Mouse (Mus musculus): ENCODE results near the gene Msh6. TPM values are rescaled to one million over a fixed set of nuclear protein-coding genes. Genes with fewer than 3 reads are reported as not detected.
A peak's percentile ranks its signal among the peaks of the same experiment; 100 is the strongest.
"Not testable (repeated sequence)": the region's sequence is repeated elsewhere in the genome, so short reads cannot be mapped to it uniquely, and the experiment has no call there.

Gene Msh6
- polyA plus RNA-seq (2015; fragmentation: Nextera tagmentation; extraction: Ambion mirVana), result 24.5 TPM in 2 replicates

- H3K9me3 ChIP-seq (replicated peaks), result no peaks in the 10 kb centered on the region
- H3K36me3 ChIP-seq (replicated peaks), result peaks cover 19% of the 10 kb centered on the region
- peak; percentile 96 for ATAC-seq (ENCODE audit: insufficient read depth)
- peak within 1 kb of the TSS; percentile 97 for H3K4me3 ChIP-seq (replicated peaks)
- H3K9ac ChIP-seq, result peak within 1 kb of the TSS; percentile 88
- WGBS (ENCODE audit: insufficient replicate concordance), result under 1% methylated on average over 63 of the region's 63 CpGs
- H3K4me2 ChIP-seq, result peak within 1 kb of the TSS; percentile 96
- no peaks in the 10 kb centered on the region for H3K27me3 ChIP-seq
- peak within 1 kb of the TSS; percentile 85 for H3K27ac ChIP-seq (replicated peaks)
- peaks cover 44% of the 10 kb centered on the region for H3K4me1 ChIP-seq (replicated peaks)
These were observed at the start of gene Msh6 for GRCm38 (mm10) chr17:87974629-87975228. Gene Msh6 (plus strand): TSS chr17:87975062.

- H3K36me3 ChIP-seq (replicated peaks), result no peaks in the 10 kb centered on the region
- WGBS (ENCODE audit: insufficient replicate concordance), result 74% methylated on average over 10 of the region's 10 CpGs
- no peaks in the 10 kb centered on the region for H3K4me1 ChIP-seq (replicated peaks)
- no peak overlapping the region for H3K4me3 ChIP-seq (replicated peaks)
- ATAC-seq (ENCODE audit: insufficient read depth), result no peak
- H3K27ac ChIP-seq (replicated peaks), result no peak overlapping the region
- no peaks in the 10 kb centered on the region for H3K27me3 ChIP-seq
- H3K9ac ChIP-seq, result no peak overlapping the region
- H3K4me2 ChIP-seq, result no peak overlapping the region
- no peaks in the 10 kb centered on the region for H3K9me3 ChIP-seq (replicated peaks)
These were observed 40.5 kb upstream of the Msh6 start for GRCm38 (mm10) chr17:87934326-87934725.

- WGBS (ENCODE audit: insufficient replicate concordance), result 67% methylated on average over 8 of the region's 8 CpGs
- no peak overlapping the region for H3K4me2 ChIP-seq
- H3K27ac ChIP-seq (replicated peaks), result no peak overlapping the region
- H3K36me3 ChIP-seq (replicated peaks), result no peaks in the 10 kb centered on the region
- H3K4me1 ChIP-seq (replicated peaks), result no peaks in the 10 kb centered on the region
- H3K27me3 ChIP-seq, result no peaks in the 10 kb centered on the region
- no peak for ATAC-seq (ENCODE audit: insufficient read depth)
- H3K9me3 ChIP-seq (replicated peaks), result no peaks in the 10 kb centered on the region
- H3K9ac ChIP-seq, result no peak overlapping the region
- no peak overlapping the region for H3K4me3 ChIP-seq (replicated peaks)
These were observed 40.1 kb upstream of the Msh6 start for GRCm38 (mm10) chr17:87934736-87935135.

- 57% methylated on average over 4 of the region's 4 CpGs for WGBS (ENCODE audit: insufficient replicate concordance)
- no peak for ATAC-seq (ENCODE audit: insufficient read depth)
- H3K4me1 ChIP-seq (replicated peaks), result no peaks in the 10 kb centered on the region
These were observed 38.7 kb upstream of the Msh6 start for GRCm38 (mm10) chr17:87936156-87936555.

GRCm38 (mm10) chr17:87948965-87949584 lies 25.8 kb upstream of the Msh6 start:
- Histone ChIP-seq H3K4me2 (no peak overlapping the region), H3K9ac (no peak overlapping the region), H3K36me3 (replicated peaks) (no peaks in the 10 kb centered on the region), H3K27me3 (no peaks in the 10 kb centered on the region), H3K9me3 (replicated peaks) (no peaks in the 10 kb centered on the region), H3K4me3 (replicated peaks) (no peak overlapping the region), H3K4me1 (replicated peaks) (no peaks in the 10 kb centered on the region), H3K27ac (replicated peaks) (no peak overlapping the region)
- 34% methylated on average over 16 of the region's 16 CpGs for WGBS (ENCODE audit: insufficient replicate concordance)
- no peak for ATAC-seq (ENCODE audit: insufficient read depth)

More at GRCm38 (mm10) chr17:87936156-87936555, 38.7 kb upstream of the Msh6 start:
- Histone ChIP-seq H3K4me3 (replicated peaks) (no peak overlapping the region), H3K27me3 (no peaks in the 10 kb centered on the region), H3K9me3 (replicated peaks) (no peaks in the 10 kb centered on the region), H3K9ac (no peak overlapping the region), H3K4me2 (no peak overlapping the region), H3K36me3 (replicated peaks) (no peaks in the 10 kb centered on the region), H3K27ac (replicated peaks) (no peak overlapping the region)

- not testable (repeated sequence) for ATAC-seq (ENCODE audit: insufficient read depth); H3K9me3 ChIP-seq (replicated peaks); H3K4me1 ChIP-seq (replicated peaks); H3K9ac ChIP-seq; H3K27me3 ChIP-seq; H3K27ac ChIP-seq (replicated peaks); H3K4me2 ChIP-seq; H3K36me3 ChIP-seq (replicated peaks); H3K4me3 ChIP-seq (replicated peaks)
- 50% methylated on average over 13 of the region's 13 CpGs for WGBS (ENCODE audit: insufficient replicate concordance)
These were observed 20.2 kb upstream of the Msh6 start for GRCm38 (mm10) chr17:87954618-87955124.

- 72% methylated on average over 12 of the region's 12 CpGs for WGBS (ENCODE audit: insufficient replicate concordance)
- H3K27me3 ChIP-seq, result no peaks in the 10 kb centered on the region
- no peak overlapping the region for H3K4me2 ChIP-seq
- no peak overlapping the region for H3K9ac ChIP-seq
- H3K4me3 ChIP-seq (replicated peaks), result no peak overlapping the region
- no peaks in the 10 kb centered on the region for H3K36me3 ChIP-seq (replicated peaks)
- ATAC-seq (ENCODE audit: insufficient read depth), result no peak
- no peak overlapping the region for H3K27ac ChIP-seq (replicated peaks)
- no peaks in the 10 kb centered on the region for H3K9me3 ChIP-seq (replicated peaks)
- no peaks in the 10 kb centered on the region for H3K4me1 ChIP-seq (replicated peaks)
These were observed 17.6 kb upstream of the Msh6 start for GRCm38 (mm10) chr17:87957096-87957840.

GRCm38 (mm10) chr17:87958283-87958682 lies 16.6 kb upstream of the Msh6 start:
- Histone ChIP-seq H3K4me1 (replicated peaks) (no peaks in the 10 kb centered on the region), H3K4me2 (no peak overlapping the region), H3K36me3 (replicated peaks) (no peaks in the 10 kb centered on the region), H3K9ac (no peak overlapping the region), H3K4me3 (replicated peaks) (no peak overlapping the region), H3K9me3 (replicated peaks) (no peaks in the 10 kb centered on the region), H3K27ac (replicated peaks) (no peak overlapping the region), H3K27me3 (no peaks in the 10 kb centered on the region)
- WGBS (ENCODE audit: insufficient replicate concordance), result 60% methylated on average over 8 of the region's 8 CpGs
- ATAC-seq (ENCODE audit: insufficient read depth), result no peak

- not testable (repeated sequence) for ATAC-seq (ENCODE audit: insufficient read depth); H3K4me3 ChIP-seq (replicated peaks); H3K9me3 ChIP-seq (replicated peaks); H3K4me1 ChIP-seq (replicated peaks); H3K4me2 ChIP-seq; H3K9ac ChIP-seq; H3K36me3 ChIP-seq (replicated peaks); H3K27ac ChIP-seq (replicated peaks); H3K27me3 ChIP-seq
- WGBS (ENCODE audit: insufficient replicate concordance), result 75% methylated on average over 11 of the region's 11 CpGs
These were observed 15.5 kb upstream of the Msh6 start for GRCm38 (mm10) chr17:87959406-87959805.

GRCm38 (mm10) chr17:87959931-87960330 lies 14.9 kb upstream of the Msh6 start:
- H3K27me3 ChIP-seq; H3K4me2 ChIP-seq; ATAC-seq (ENCODE audit: insufficient read depth); H3K9ac ChIP-seq; H3K4me3 ChIP-seq (replicated peaks); H3K27ac ChIP-seq (replicated peaks); H3K4me1 ChIP-seq (replicated peaks); H3K36me3 ChIP-seq (replicated peaks); H3K9me3 ChIP-seq (replicated peaks): not testable (repeated sequence)
- 67% methylated on average over 5 of the region's 5 CpGs for WGBS (ENCODE audit: insufficient replicate concordance)
